8 mouse cellular contexts compared by ENCODE assay signal in the genomic region with DNA sequence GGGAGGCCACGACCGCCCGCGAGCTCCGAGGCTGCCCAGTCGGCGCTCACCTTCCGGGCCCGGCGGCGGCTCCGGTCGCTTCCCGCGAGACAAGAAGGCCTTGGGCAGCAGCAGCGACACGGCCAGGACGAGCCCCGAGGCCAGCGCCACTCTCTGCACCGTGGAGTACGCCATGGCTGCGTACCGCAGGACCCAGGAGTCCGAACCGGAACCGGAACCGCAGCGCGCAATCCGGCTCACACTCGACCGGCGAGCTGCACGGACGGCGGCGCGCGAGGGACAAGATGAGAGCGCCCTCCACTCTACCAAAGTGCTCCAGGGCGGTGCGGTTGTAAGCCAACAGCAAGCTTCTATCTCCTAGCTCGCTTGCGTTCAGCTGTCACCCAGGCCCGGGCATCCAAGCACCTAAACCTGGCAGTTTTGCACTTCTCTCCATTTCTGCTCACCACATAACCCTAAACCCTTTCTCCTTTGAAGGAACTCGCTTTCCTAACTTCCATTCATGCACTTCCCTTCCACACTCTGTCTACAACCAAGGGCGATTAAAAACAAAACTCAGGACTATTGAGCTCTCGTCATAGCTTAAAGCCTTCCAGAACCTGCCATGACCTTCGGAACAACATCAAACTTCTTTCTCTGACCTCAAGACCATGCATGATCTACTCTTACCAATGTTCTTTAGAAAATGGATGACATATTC. TPM values are rescaled to one million over a fixed set of nuclear protein-coding genes. Genes with fewer than 3 reads are reported as not detected.
A peak's percentile ranks its signal among the peaks of the same experiment; 100 is the strongest.
DNase-seq lines count a peak whose midpoint lies in the region; ATAC-seq lines count a peak whose summit lies in the region.

A gene (minus strand): TSS at position 219 of the 700 bp plus-strand sequence.

- H3K36me3 ChIP-seq in forebrain, embryonic 16.5 days (ENCODE audit: control insufficient read depth, insufficient read depth), result no peaks in the 10 kb centered on the region
- no peaks in the 10 kb centered on the region for H3K36me3 ChIP-seq in liver, embryonic 13.5 days

- H3K27ac ChIP-seq in forebrain, embryonic 16.5 days (ENCODE audit: low read length), result no peak within 1 kb of the TSS
- no peak within 1 kb of the TSS for H3K27ac ChIP-seq in liver, embryonic 13.5 days

- intact Hi-C loops in heart, postnatal 25 days (cut with DNase I), result no loop called here

- peak within 1 kb of the TSS; percentile 71 for H3K9ac ChIP-seq in forebrain, embryonic 16.5 days (replicated peaks; ENCODE audit: low read depth, low read length)
- H3K9ac ChIP-seq in liver, embryonic 13.5 days, result peak within 1 kb of the TSS; percentile 33; the same call in 1 of the 2 replicates

- H3K4me2 ChIP-seq in forebrain, embryonic 16.5 days (ENCODE audit: low read length), result peak within 1 kb of the TSS; percentile 65
- peak within 1 kb of the TSS; percentile 71 for H3K4me2 ChIP-seq in liver, embryonic 13.5 days

- peak; percentile 5 for DNase-seq in WW6 (ENCODE audit: low read depth, low spot score)
- peak; percentile 93 to 95 for DNase-seq in cerebellum, adult 18-20 months
- DNase-seq in heart, postnatal 25 days (ENCODE audit: low spot score), result peak; percentile 2
- peak; percentile 87 for DNase-seq in layer of hippocampus, adult 11-12 months (ENCODE audit: low spot score)
- DNase-seq in liver, embryonic 13.5 days, result peak; percentile 9
- peak; percentile 1 for DNase-seq in ovary, postnatal 10 days (ENCODE audit: low spot score)
- no peak for DNase-seq in natural killer cell, adult 2 months (ENCODE audit: low spot score in 2 of 2)

- no peaks in the 10 kb centered on the region for H3K9me3 ChIP-seq in forebrain, embryonic 16.5 days (ENCODE audit: control insufficient read depth, low read length)
- no peaks in the 10 kb centered on the region for H3K9me3 ChIP-seq in liver, embryonic 13.5 days (replicated peaks)

- H3K4me1 ChIP-seq in forebrain, embryonic 16.5 days (replicated peaks; ENCODE audit: control insufficient read depth, insufficient read depth, low read length), result peaks cover 8% of the 10 kb centered on the region
- H3K4me1 ChIP-seq in liver, embryonic 13.5 days (replicated peaks), result peaks cover 11% of the 10 kb centered on the region

- 3% methylated on average over 50 of the region's 50 CpGs for WGBS in forebrain, embryonic 16.5 days
- 4% methylated on average over 50 of the region's 50 CpGs for WGBS in liver, embryonic 13.5 days (ENCODE audit: insufficient replicate concordance)

- peak; percentile 97 for ATAC-seq in forebrain, embryonic 16.5 days
- peak; percentile 15; the same call in 1 of the 2 replicates for ATAC-seq in liver, embryonic 13.5 days (ENCODE audit: low read depth)

- peak within 1 kb of the TSS; percentile 61 for H3K4me3 ChIP-seq in forebrain, embryonic 16.5 days (replicated peaks; ENCODE audit: low read length)
- H3K4me3 ChIP-seq in liver, embryonic 13.5 days (replicated peaks), result peak within 1 kb of the TSS; percentile 61

- peaks cover 8% of the 10 kb centered on the region for H3K27me3 ChIP-seq in forebrain, embryonic 16.5 days (replicated peaks; ENCODE audit: control insufficient read depth, insufficient read depth, low read length)
- H3K27me3 ChIP-seq in liver, embryonic 13.5 days, result peaks cover 33% of the 10 kb centered on the region

RNA-seq across cellular contexts. Expression of the gene that starts here (rescaled TPM):
- 31.9 and 34.6 TPM in 2 replicates for polyA plus RNA-seq in forebrain, embryonic 16.5 days (2015; fragmentation: Nextera tagmentation; extraction: Ambion mirVana)
- under 1 TPM; 0.70 to 0.89 TPM for total RNA-seq in heart, postnatal 25 days (2021)
- polyA plus RNA-seq in liver, embryonic 13.5 days (2015; fragmentation: Nextera tagmentation; extraction: Ambion mirVana), result 0.64 and 0.73 TPM in 2 replicates

Comparison
In these comparisons a context has a peak if more than half of its experiments do, and no peak if none do; other contexts are left out.
1. RNA of the gene that starts here (polyA plus RNA-seq): 31.9 to 34.6 TPM in forebrain, embryonic 16.5 days; 0.64 to 0.73 TPM in liver, embryonic 13.5 days; every median in the first group is over 10 times any median in the second.
2. Peak in DNase-seq in heart, postnatal 25 days; RNA of the gene not detected or under 1 TPM.
3. Peak in DNase-seq, ATAC-seq, H3K4me3 ChIP-seq, H3K9ac ChIP-seq and H3K4me2 ChIP-seq in liver, embryonic 13.5 days; RNA of the gene not detected or under 1 TPM.
4. DNase-seq: peak in WW6 (single experiment), cerebellum, adult 18-20 months (2 of 2), layer of hippocampus, adult 11-12 months (single experiment) and ovary, postnatal 10 days (single experiment); none in natural killer cell, adult 2 months (0 of 2).